Mouse (Mus musculus) kidney, adult 2 months (tissue): Measurements from ENCODE around the gene Shisa9.

ENCODE experiments used
- CTCF ChIP-seq: fragments of 200-500 bp; conservative IDR thresholded peaks from 2 replicates; pipeline ENCODE4 v1.5.1; 2011; ENCODE audit warnings: low read depth, mild to moderate bottlenecking, control low read depth, low read length, moderate library complexity, mixed read lengths; ENCODE audit not compliant: insufficient read depth, insufficient read length
- POLR2A ChIP-seq: fragments of 200-500 bp; IDR thresholded peaks from one replicate; pipeline ENCODE4 v1.6.1; 2011; ENCODE audit warnings: low read depth, low read length, control low read depth

DNA sequence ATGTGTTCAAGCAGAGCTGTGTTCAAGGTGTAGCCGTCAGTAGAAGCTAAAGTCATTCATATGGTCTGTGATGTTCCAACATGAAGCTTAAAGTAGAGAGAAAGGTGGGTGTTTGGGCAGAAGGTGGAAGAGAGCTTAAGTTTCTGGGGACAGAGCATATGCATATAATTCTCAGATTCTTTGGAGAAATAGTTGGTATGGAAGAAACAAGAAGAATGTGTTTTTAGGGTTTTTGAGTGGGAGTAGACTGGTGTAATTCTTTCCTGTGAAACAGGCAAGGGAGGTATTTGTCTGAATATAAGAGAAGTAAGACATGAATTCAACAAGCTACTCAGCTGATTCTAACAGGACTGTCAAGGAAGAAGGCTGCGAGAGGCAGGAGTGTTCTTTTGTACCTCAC lies 225.9 kb downstream of the Shisa9 start:
- TF ChIP-seq CTCF (no peak), POLR2A (no peak)
